ENCODE assay signal across 8 mouse cellular contexts in the genomic region with DNA sequence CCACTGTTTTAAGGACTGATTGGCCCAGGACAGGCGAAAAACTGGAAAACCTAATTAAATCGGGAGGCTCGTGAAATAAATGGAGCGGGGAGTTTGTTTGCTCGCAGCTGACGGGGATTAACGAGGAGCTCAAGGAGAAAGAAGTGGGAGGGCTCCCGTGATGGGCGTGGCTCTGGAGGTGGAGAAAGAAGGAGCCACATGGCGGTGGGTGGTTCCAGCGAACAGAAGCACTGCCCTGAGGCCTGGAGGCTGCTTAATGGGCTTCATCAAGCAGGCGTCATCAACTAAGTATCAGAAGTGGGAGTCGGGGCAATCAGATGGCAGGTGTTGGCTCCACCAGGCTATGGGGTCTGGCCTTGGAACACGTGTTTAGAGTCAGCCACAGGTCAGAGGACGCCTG.
DNase-seq lines count a peak whose midpoint lies in the region; ATAC-seq and TF ChIP-seq lines count a peak whose summit lies in the region.

No protein-coding gene starts in this region.

- H3K36me3 ChIP-seq in intestine, embryonic 15.5 days, result no peaks in the 10 kb centered on the region
- no peaks in the 10 kb centered on the region for H3K36me3 ChIP-seq in neural tube, embryonic 12.5 days

- H3K27ac ChIP-seq in intestine, embryonic 15.5 days, result no peak overlapping the region
- H3K27ac ChIP-seq in neural tube, embryonic 12.5 days, result peak overlapping the region; percentile 79; the same call in 1 of the 2 replicates

- peak; percentile 48 for ATAC-seq in Patski
- ATAC-seq in intestine, embryonic 15.5 days, result peak; percentile 79
- peak; percentile 70 for ATAC-seq in neural tube, embryonic 12.5 days (ENCODE audit: low FRiP score, low read depth)

- H3K27me3 ChIP-seq in Patski, result peaks cover 24% of the 10 kb centered on the region
- peaks cover 27% of the 10 kb centered on the region for H3K27me3 ChIP-seq in intestine, embryonic 15.5 days (replicated peaks)
- no peaks in the 10 kb centered on the region; the same call in none of the 2 replicates for H3K27me3 ChIP-seq in neural tube, embryonic 12.5 days (replicated peaks)

- H3K4me3 ChIP-seq in intestine, embryonic 15.5 days (replicated peaks), result peak overlapping the region; percentile 16
- H3K4me3 ChIP-seq in neural tube, embryonic 12.5 days, result peak overlapping the region; percentile 9; the same call in 1 of the 2 replicates

- peak overlapping the region; percentile 57 for H3K4me2 ChIP-seq in intestine, embryonic 15.5 days (replicated peaks)
- peak overlapping the region; percentile 52 for H3K4me2 ChIP-seq in neural tube, embryonic 12.5 days (replicated peaks)

- CTCF ChIA-PET in Patski (lab: Charles Lee), result no interaction called here

- no peaks in the 10 kb centered on the region for H3K9me3 ChIP-seq in intestine, embryonic 15.5 days
- no peaks in the 10 kb centered on the region for H3K9me3 ChIP-seq in neural tube, embryonic 12.5 days

- no peak for TF ChIP-seq CTCF in Patski (IDR thresholded peaks at IDR 0.05)

- H3K9ac ChIP-seq in intestine, embryonic 15.5 days, result no peak overlapping the region
- no peak overlapping the region for H3K9ac ChIP-seq in neural tube, embryonic 12.5 days

- in situ Hi-C loops in Patski (cut with MboI; ENCODE audit: low pct_unique_long_range_greater_than_20kb), result loop anchor here (5.0 to 25.0 kb wide), 3 partner anchors 233 to 432 kb away; no protein-coding TSS in a partner anchor

- DNase-seq in Patski (ENCODE audit: low read depth, low spot score), result no peak
- peak; percentile 85 for DNase-seq in brain, adult 2 months (ENCODE audit: low read depth, low spot score)
- peak; percentile 39 for DNase-seq in gastrocnemius, postnatal 25 days
- peak; percentile 38 for DNase-seq in liver
- no peak for DNase-seq in thymus, postnatal 0 days (ENCODE audit: low spot score)
- no peak for DNase-seq in B cell, adult 2 months

- H3K4me1 ChIP-seq in intestine, embryonic 15.5 days (replicated peaks), result peaks cover 13% of the 10 kb centered on the region; the same call in 1 of the 2 replicates
- peaks cover 57% of the 10 kb centered on the region for H3K4me1 ChIP-seq in neural tube, embryonic 12.5 days

- POLR2A ChIA-PET in Patski (lab: Charles Lee), result no interaction called here

- WGBS in intestine, embryonic 15.5 days, result 2% methylated on average over 15 of the region's 15 CpGs
- 3% methylated on average over 15 of the region's 15 CpGs for WGBS in neural tube, embryonic 12.5 days

Comparison
In these comparisons a context has a peak if more than half of its experiments do, and no peak if none do; other contexts are left out.
1. DNase-seq: peak in brain, adult 2 months (single experiment), gastrocnemius, postnatal 25 days (single experiment) and liver (single experiment); none in Patski (single experiment), thymus, postnatal 0 days (single experiment) and B cell, adult 2 months (0 of 2).
2. Peak in every context shown above with its lines, with median percentiles within 50 percentile points of each other: ATAC-seq.